Mouse (Mus musculus) adrenal gland, postnatal 4 days (tissue): ENCODE results near the gene Gm13769. TPM values are rescaled to one million over a fixed set of nuclear protein-coding genes. Genes with fewer than 3 reads are reported as not detected.
"Not testable (repeated sequence)": the region's sequence is repeated elsewhere in the genome, so short reads cannot be mapped to it uniquely, and the experiment has no call there.

Experiments used
- DNase-seq, 2 experiments: peaks; one replicate each; pipeline ENCODE4 v3.0.0; 2021 to 2022; ENCODE audit warnings: low spot score in 2 of 2, mixed read lengths in 2 of 2
- long read RNA-seq, 2 experiments: library from polyadenylated mRNA; stranded (forward); transcript quantifications; one replicate each; pipeline ENCODE4 v2.0.0; 2021
- total RNA-seq, 2 experiments: library from RNA; stranded (reverse); gene quantifications; 2 replicates each; pipeline ENCODE4 v1.2.3; 2021

Gm13769 gene
- not detected for total RNA-seq
- long read RNA-seq, experiment 1 = 0 reads
- long read RNA-seq, experiment 2 = 0 reads

- DNase-seq = not testable (repeated sequence)
Observed at GRCm38 (mm10) chr2:90321900-90322299, at the start of gene Gm13769. Gene Gm13769 (plus strand): TSS chr2:90322200.

GRCm38 (mm10) chr2:90292741-90293140, 29.3 kb upstream of the Gm13769 start, which contains the start of gene Olfr1272:
Gene Olfr1272 (minus strand): TSS chr2:90292841.
- DNase-seq = no peak

GRCm38 (mm10) chr2:90346694-90347093, 24.7 kb downstream of the Gm13769 start:
- not testable (repeated sequence) for DNase-seq

GRCm38 (mm10) chr2:90351047-90351446, 29.0 kb downstream of the Gm13769 start:
- not testable (repeated sequence) for DNase-seq

- not testable (repeated sequence) for DNase-seq
Observed at GRCm38 (mm10) chr2:90351540-90351939, 29.5 kb downstream of the Gm13769 start.

GRCm38 (mm10) chr2:90359229-90359628, 37.2 kb downstream of the Gm13769 start:
- DNase-seq = not testable (repeated sequence)

GRCm38 (mm10) chr2:90360199-90360598, 38.2 kb downstream of the Gm13769 start:
- not testable (repeated sequence) for DNase-seq

Other genes starting within 250 kb of the Gm13769 start
- gene Olfr1269, start 200.8 kb upstream of the Gm13769 start, total RNA-seq = not detected
- not detected for gene Olfr32, start 179.9 kb upstream of the Gm13769 start, total RNA-seq
- gene Olfr1270, start 169.1 kb upstream of the Gm13769 start, total RNA-seq = not detected
- gene Olfr1506, start 97.7 kb upstream of the Gm13769 start, total RNA-seq = under 1 TPM in 1 of 2 experiments, not detected in 1; 0.11 TPM
- not detected for gene Olfr142, start 64.6 kb upstream of the Gm13769 start, total RNA-seq
- not detected for gene Olfr1271, start 51.2 kb upstream of the Gm13769 start, total RNA-seq
- not detected for gene Olfr1272, start 29.4 kb upstream of the Gm13769 start, total RNA-seq
- not detected for gene Olfr1274-ps, start 76.5 kb downstream of the Gm13769 start, total RNA-seq